Mouse (Mus musculus): Measurements from ENCODE around the gene Gm3250.
"Not testable (repeated sequence)": the region's sequence is repeated elsewhere in the genome, so short reads cannot be mapped to it uniquely, and the experiment has no call there.

Gm3250 gene

DNA sequence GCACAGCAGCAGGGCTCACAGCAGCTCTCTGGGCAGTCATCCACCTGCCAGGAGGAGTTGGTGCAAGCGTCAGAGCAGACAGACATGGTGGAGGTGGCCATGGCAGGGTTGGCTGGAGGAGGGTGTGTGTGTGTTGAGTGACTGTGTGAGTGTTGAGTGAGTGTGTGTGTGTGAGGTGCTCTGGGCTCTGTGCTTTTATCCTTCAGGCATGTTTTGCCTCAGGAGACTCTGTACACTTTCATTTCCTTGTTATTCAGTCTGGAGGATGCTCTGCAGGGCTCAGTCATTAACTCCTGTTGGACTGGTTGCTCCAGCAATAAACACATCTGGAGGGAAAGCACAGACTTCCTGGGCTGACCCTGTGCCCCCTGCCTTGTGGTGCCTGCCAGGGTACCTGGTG lies 31.1 kb downstream of the Gm3250 start, which contains the start of gene Gm9736:
Gene Gm9736 (minus strand): TSS at position 101 of the 400 bp plus-strand sequence.
- not testable (repeated sequence) for DNase-seq (ENCODE audit: low read depth, low spot score)

DNA sequence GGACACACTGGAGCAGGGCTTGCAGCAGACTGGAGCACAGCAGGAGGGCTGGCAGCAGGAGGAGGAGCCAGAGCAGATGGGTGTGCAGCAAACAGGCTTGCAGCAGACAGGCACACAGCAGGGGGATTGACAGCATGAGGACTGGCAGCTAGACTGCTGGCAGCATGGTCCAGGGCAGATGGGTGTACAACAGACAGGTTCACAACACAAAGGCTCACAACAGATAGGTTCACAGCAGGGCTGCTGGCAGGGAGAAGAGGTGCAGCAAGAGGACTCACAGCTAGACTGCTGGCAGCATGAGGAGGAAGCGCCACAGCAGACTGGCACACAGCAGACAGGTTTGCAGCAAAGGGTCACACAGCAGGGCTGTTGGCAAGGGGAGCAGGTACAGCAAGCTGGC lies 31.7 kb downstream of the Gm3250 start:
- DNase-seq (ENCODE audit: low read depth, low spot score), result not testable (repeated sequence)

DNA sequence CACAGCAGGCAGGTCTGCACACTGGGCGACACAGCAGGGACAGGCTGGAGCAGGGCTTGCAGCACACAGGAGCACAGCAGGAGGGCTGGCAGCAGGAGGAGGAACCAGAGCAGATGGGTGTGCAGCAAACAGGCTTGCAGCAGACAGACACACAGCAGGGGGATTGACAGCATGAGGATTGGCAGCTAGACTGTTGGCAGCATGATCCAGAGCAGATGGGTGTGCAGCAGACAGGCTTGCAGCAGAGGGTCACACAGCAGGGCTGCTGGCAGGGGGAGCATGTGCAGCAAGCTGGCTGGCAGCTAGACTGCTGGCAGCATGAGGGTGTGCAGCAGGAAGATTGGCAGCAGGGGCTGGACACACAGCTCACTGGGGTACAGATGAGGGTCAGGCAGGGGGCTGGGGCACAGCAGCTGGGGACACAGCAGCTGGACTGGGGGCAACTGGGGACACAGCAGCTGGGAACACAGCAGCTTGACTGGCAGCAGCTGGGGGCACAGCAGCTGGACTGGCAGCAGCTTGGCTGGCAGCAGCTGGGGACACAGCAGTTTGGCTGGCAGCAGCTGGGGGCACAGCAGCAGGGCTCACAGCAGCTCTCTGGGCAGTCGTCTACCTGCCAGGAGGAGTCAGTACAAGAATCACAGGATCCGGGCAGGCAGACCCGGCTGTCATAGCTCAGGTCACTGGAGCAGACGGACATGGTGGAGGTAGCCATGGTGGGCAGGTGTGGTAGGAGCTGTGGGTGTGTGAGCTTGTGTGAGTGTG lies 40.2 kb downstream of the Gm3250 start, which contains the start of gene Gm18596:
Gene Gm18596 (minus strand): TSS at position 715 of the 765 bp plus-strand sequence.
- DNase-seq (ENCODE audit: low read depth, low spot score), result not testable (repeated sequence)

DNA sequence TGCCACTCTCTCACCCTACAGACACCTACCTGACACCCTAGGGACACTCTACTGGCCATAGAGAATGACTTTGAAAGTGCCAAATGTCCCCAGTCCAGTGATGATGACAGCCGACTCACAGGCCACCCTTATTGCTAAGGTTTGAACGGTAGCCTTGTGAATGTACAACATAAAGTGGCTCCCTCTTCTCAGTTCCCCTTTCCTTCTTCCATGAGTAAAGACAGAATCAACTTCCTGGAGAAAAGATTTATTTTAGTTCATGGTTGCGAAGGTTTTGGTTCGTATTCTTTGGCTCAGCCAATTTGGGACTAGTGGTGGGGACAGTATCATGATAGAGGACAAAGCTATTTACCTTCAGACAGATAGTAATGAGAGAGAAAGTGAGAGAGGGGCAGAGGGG lies 43.4 kb downstream of the Gm3250 start:
- no peak for DNase-seq (ENCODE audit: low read depth, low spot score)

DNA sequence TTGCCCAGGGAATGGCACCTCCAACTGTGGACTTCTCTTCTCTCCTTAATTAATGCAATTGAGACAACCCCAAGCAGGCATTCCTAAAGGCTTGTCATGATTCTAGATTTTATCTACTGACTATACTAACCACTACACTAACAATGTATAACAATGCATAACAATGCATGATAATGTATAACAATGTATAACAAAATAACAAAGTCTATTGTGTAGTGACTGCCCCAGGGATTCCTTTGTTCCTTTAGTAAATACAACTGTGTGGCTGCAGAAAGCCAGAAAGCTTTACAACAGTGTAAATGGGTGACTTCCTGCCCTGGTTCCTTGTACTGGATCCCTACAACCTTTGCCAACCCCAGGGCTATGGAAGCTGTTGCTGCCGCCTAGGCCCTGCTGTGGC lies 46.4 kb downstream of the Gm3250 start:
- DNase-seq (ENCODE audit: low read depth, low spot score), result no peak

Measured in 3T3-L1 (cell line).